Mouse (Mus musculus) bone marrow, adult 2 months (tissue): ENCODE measurements around the gene Capn11. TPM values are rescaled to one million over a fixed set of nuclear protein-coding genes. Genes with fewer than 3 reads are reported as not detected.

Source experiments
- H3K27ac ChIP-seq: fragments of 200-500 bp; 2 replicates; pipeline ENCODE4 v1.5.1; 2012; ENCODE audit warnings: low read depth, mild to moderate bottlenecking, control low read depth, inconsistent platforms, low read length; ENCODE audit not compliant: control insufficient read depth, poor library complexity, insufficient read depth
- H3K4me1 ChIP-seq: fragments of 200-500 bp; 2 replicates; pipeline ENCODE4 v1.6.1; 2011; ENCODE audit warnings: low read length; ENCODE audit not compliant: control insufficient read depth, insufficient read depth
- H3K4me3 ChIP-seq: fragments of 200-500 bp; replicated peaks from 2 replicates; pipeline ENCODE3; 2011; ENCODE audit warnings: mild to moderate bottlenecking, low read depth, low read length, control low read depth; ENCODE audit not compliant: control insufficient read depth
- CTCF ChIP-seq: fragments of 200-500 bp; IDR thresholded peaks from 2 replicates; pipeline ENCODE4 v1.5.1; 2011; ENCODE audit warnings: low read length, control low read depth; ENCODE audit not compliant: control insufficient read depth, insufficient read depth
- POLR2A ChIP-seq: fragments of 200-500 bp; IDR thresholded peaks from 2 replicates; pipeline ENCODE4 v1.6.1; 2011; ENCODE audit warnings: low read depth, mild to moderate bottlenecking, control low read depth, low read length, borderline replicate concordance; ENCODE audit not compliant: control insufficient read depth
- WGBS: fragments of 180-500 bp; shearing (Covaris S2); methylation state at CpG from one replicate; pipeline ENCODE4 v1.1.7; 2018; 5-methylcytosine and 5-hydroxymethylcytosine counted together
- polyA plus RNA-seq: library from polyadenylated mRNA; stranded (reverse); fragments of >200 nt; gene quantifications from 2 replicates; pipeline ENCODE4 v1.2.4, GENCODE M21; 2011; ENCODE audit warnings: low replicate concordance; ENCODE audit not compliant: missing spikeins, insufficient read depth, insufficient read length

Gene Capn11
- polyA plus RNA-seq, 1 experiment = 6.7 TPM

GRCm38 (mm10) chr17:45616046-45616650 is 43.0 kb downstream of the Capn11 start:
- TF ChIP-seq CTCF (no peak), POLR2A (no peak)
- WGBS = 47% methylated on average over 4 of the region's 4 CpGs
- Histone ChIP-seq H3K4me1 (no peaks in the 10 kb centered on the region; the same call in 1 of the 2 replicates), H3K4me3 (no peak overlapping the region), H3K27ac (no peak overlapping the region)

- Histone ChIP-seq H3K27ac (no peak overlapping the region), H3K4me3 (no peak overlapping the region), H3K4me1 (no peaks in the 10 kb centered on the region; the same call in 1 of the 2 replicates)
- 27% methylated on average over 7 of the region's 7 CpGs for WGBS
- TF ChIP-seq CTCF (no peak), POLR2A (no peak)
Observed at GRCm38 (mm10) chr17:45612921-45613320, 46.2 kb downstream of the Capn11 start.

GRCm38 (mm10) chr17:45612008-45612407 is 47.1 kb downstream of the Capn11 start:
- TF ChIP-seq CTCF (no peak), POLR2A (no peak)
- H3K4me3 ChIP-seq = no peak overlapping the region
- WGBS = 67% methylated on average over 8 of the region's 8 CpGs
- H3K27ac ChIP-seq = no peak overlapping the region
- H3K4me1 ChIP-seq = no peaks in the 10 kb centered on the region; the same call in 1 of the 2 replicates

GRCm38 (mm10) chr17:45610144-45610866 is 48.8 kb downstream of the Capn11 start:
- H3K27ac ChIP-seq = no peak overlapping the region

GRCm38 (mm10) chr17:45608396-45608795 is 50.7 kb downstream of the Capn11 start:
- no peak overlapping the region for H3K27ac ChIP-seq
- 54% methylated on average over 4 of the region's 4 CpGs for WGBS

More at GRCm38 (mm10) chr17:45610144-45610866, 48.8 kb downstream of the Capn11 start:
- 59% methylated on average over 5 of the region's 5 CpGs for WGBS
- H3K4me3 ChIP-seq = no peak overlapping the region
- H3K4me1 ChIP-seq = no peaks in the 10 kb centered on the region; the same call in 1 of the 2 replicates
- no peak for TF ChIP-seq CTCF
- TF ChIP-seq POLR2A = no peak

GRCm38 (mm10) chr17:45606992-45607879 is 51.9 kb downstream of the Capn11 start:
- H3K4me3 ChIP-seq = no peak overlapping the region
- H3K4me1 ChIP-seq = no peaks in the 10 kb centered on the region; the same call in 1 of the 2 replicates
- no peak overlapping the region for H3K27ac ChIP-seq
- WGBS = 78% methylated on average over 15 of the region's 15 CpGs
- no peak for TF ChIP-seq POLR2A
- TF ChIP-seq CTCF = no peak

More at GRCm38 (mm10) chr17:45608396-45608795, 50.7 kb downstream of the Capn11 start:
- TF ChIP-seq POLR2A = no peak
- TF ChIP-seq CTCF = no peak
- no peaks in the 10 kb centered on the region; the same call in 1 of the 2 replicates for H3K4me1 ChIP-seq
- H3K4me3 ChIP-seq = no peak overlapping the region

- 88% methylated on average over 3 of the region's 3 CpGs for WGBS
- no peak overlapping the region for H3K4me3 ChIP-seq
- H3K27ac ChIP-seq = no peak overlapping the region
- TF ChIP-seq POLR2A (no peak), CTCF (no peak)
- no peaks in the 10 kb centered on the region; the same call in 1 of the 2 replicates for H3K4me1 ChIP-seq
Observed at GRCm38 (mm10) chr17:45602984-45603383, 56.1 kb downstream of the Capn11 start.

- H3K4me1 ChIP-seq = no peaks in the 10 kb centered on the region; the same call in 1 of the 2 replicates
- H3K4me3 ChIP-seq = no peak within 1 kb of the TSS
- no peak for TF ChIP-seq POLR2A
- TF ChIP-seq CTCF = no peak
- no peak within 1 kb of the TSS for H3K27ac ChIP-seq
- WGBS = 74% methylated on average over 6 of the region's 6 CpGs
Observed at GRCm38 (mm10) chr17:45601877-45602304, 57.2 kb downstream of the Capn11 start, which contains the start of gene Mymx. Gene Mymx, minus strand, starts transcription at chr17:45602102.
